Mouse (Mus musculus): ENCODE data around the gene Ephb4.

DNA sequence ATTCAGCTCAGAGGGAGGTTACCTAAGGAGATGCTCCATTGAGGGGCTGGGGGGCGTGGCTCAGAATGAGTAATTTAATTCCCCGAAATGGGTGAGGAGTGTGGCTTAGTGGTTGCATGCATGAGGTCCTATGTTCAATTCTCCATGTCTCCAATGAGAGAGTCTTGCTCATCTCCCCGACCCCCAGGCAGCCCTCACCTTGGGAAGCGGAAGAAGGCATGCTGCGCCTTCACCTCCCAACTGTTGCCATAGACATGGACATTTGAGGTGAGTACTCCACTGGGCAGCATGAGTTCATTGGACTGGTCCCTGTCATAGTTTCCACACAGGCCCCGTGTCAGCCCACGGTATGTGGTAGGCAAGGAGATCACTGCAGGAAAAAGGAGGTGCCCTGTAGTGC is 36.8 kb downstream of the Ephb4 start:
- TF ChIP-seq POLR2A (IDR thresholded peaks at IDR 0.05; ENCODE audit: insufficient read depth, low read depth, low read length), result no peak
- TF ChIP-seq EP300 (IDR thresholded peaks at IDR 0.05; ENCODE audit: insufficient read depth, low read depth, low read length), result no peak
